Mouse (Mus musculus): ENCODE results near the gene Fam219a.

- no peak for TF ChIP-seq CTCF (IDR thresholded peaks at IDR 0.05; ENCODE audit: insufficient read depth, low read depth, low read length)
- TF ChIP-seq POLR2A (IDR thresholded peaks at IDR 0.05; ENCODE audit: insufficient read depth, low read depth, low read length), result no peak
Observed at GRCm38 (mm10) chr4:41604476-41605396, 35.4 kb upstream of the Fam219a start.
